Mouse (Mus musculus) pancreas, adult 10 weeks (tissue): ENCODE measurements around the gene Mbtps2. TPM values are rescaled to one million over a fixed set of nuclear protein-coding genes. Genes with fewer than 3 reads are reported as not detected.

ENCODE experiments used
- polyA plus RNA-seq: library from polyadenylated mRNA; stranded (reverse); fragments of 350-450 nt; fragmentation: Illumina TruSeq; extraction: RNeasy Lipid Tissue Mini Kit (QIAGEN cat#74804); gene quantifications from one replicate; pipeline ENCODE4 v1.2.3, GENCODE M21; 2015; ENCODE audit warnings: low read depth, low replicate concordance; ENCODE audit not compliant: insufficient read depth

The Mbtps2 gene
- 1.4 TPM for polyA plus RNA-seq

GRCm38 (mm10) chrX:157598186-157598996 lies at the start of gene Mbtps2:
Mbtps2 (minus strand) TSS chrX:157598715.

DNA sequence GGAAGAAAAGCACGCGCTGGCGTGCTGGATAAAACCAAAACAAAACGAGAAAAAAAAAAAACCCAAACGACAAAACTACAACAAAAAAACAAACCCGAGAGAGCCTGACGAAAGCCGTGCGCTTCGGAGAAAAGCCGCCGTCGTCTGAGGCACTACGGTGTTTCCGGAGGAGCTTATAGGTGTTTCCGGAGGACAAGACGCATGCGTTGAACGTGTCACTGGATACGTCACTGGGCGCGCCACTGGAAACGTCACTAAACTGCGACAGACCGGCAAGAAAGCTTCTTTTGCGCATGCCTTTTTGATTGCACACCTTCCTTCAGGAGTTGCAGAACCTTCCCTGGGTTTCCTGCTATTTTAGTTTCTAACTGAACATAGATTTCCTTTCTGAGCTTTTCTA lies 29.7 kb downstream of the Mbtps2 start, which contains the start of gene Yy2:
Gene Yy2, minus strand, starts transcription at position 146 of the 400 bp plus-strand sequence.

DNA sequence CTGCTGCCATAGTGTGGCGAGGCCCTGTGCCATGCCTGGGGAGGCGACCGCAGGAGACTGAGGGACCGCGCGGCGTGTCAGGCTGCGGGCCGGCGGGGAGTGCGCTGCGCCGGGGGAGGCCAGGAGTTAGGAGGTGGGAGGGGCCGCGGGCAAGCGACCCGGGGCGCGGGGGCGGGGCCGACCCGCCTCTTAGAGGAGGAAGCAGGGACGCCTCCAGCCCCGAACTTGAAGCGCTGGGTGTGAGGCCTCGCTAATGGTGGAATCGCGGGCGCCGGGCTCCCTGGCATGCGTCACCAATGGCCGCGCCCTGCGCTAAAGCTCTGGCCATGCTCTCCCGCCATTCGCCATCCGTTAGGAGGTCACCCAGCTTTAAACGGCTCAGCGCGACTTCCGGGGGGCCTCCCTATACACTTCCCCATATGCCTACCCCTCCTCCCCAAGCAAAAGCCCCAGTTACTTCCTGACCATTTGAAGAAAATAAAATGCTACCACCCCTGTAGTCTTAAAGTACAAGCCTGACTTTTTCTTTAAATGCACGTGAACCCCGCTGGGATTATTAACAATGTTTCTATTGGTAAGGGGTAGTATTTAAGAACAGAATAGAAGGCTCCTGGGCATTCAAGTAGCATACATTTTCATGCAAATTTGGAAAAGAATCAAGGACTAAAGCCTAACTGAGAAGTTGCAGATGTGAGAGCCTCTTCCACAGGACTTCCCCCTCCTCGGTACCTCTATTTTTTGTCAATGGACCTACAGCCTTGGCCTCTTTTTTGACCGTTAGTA lies 106.4 kb downstream of the Mbtps2 start, which contains the start of gene Sms:
Gene Sms, minus strand, starts transcription at position 344 of the 783 bp plus-strand sequence.

Other genes starting within 250 kb of the Mbtps2 start
- gene Phex, start 183.4 kb downstream of the Mbtps2 start, polyA plus RNA-seq: not detected
- 2.3 TPM for gene Sms, start 106.4 kb downstream of the Mbtps2 start, polyA plus RNA-seq
- 0.37 TPM for gene Yy2, start 29.7 kb downstream of the Mbtps2 start, polyA plus RNA-seq
- not detected for gene Smpx, start 100.2 kb upstream of the Mbtps2 start, polyA plus RNA-seq
- not detected for gene Klhl34, start 219.7 kb upstream of the Mbtps2 start, polyA plus RNA-seq